Mouse (Mus musculus) heart, postnatal 0 days (tissue): ENCODE results near the gene Olfr281. TPM values are rescaled to one million over a fixed set of nuclear protein-coding genes. Genes with fewer than 3 reads are reported as not detected.
A peak's percentile ranks its signal among the peaks of the same experiment; 100 is the strongest.
"Not testable (repeated sequence)": the region's sequence is repeated elsewhere in the genome, so short reads cannot be mapped to it uniquely, and the experiment has no call there.

Experiments used
- ATAC-seq: fragments of 200-750 bp; cut with Nextera tagmentation; 2 replicates; pipeline ENCODE4 v1.8.0; 2017; ENCODE audit warnings: low read depth, moderate number of reproducible peaks, moderate library complexity; ENCODE audit not compliant: insufficient read depth
- DNase-seq: peaks from one replicate; pipeline ENCODE4 v3.0.0-alpha.2; 2016; ENCODE audit warnings: low spot score
- H3K27ac ChIP-seq: fragments of 300-500 bp; sonication (generic); 2 replicates; pipeline ENCODE4 v1.5.1; 2014; ENCODE audit warnings: low read depth, mild to moderate bottlenecking
- H3K27me3 ChIP-seq: fragments of 300-500 bp; sonication (generic); 2 replicates; pipeline ENCODE4 v1.6.1; 2014; ENCODE audit warnings: low read length, mixed read lengths; ENCODE audit not compliant: control insufficient read depth, insufficient read depth
- H3K36me3 ChIP-seq: fragments of 300-500 bp; sonication (generic); replicated peaks from 2 replicates; pipeline ENCODE4 v1.6.1; 2014; ENCODE audit warnings: low read length, mixed read lengths; ENCODE audit not compliant: control insufficient read depth, insufficient read depth
- H3K4me1 ChIP-seq: fragments of 300-500 bp; sonication (generic); 2 replicates; pipeline ENCODE4 v1.6.1; 2014; ENCODE audit warnings: antibody characterized with exemption; ENCODE audit not compliant: control insufficient read depth, insufficient read depth
- H3K4me2 ChIP-seq: fragments of 300-500 bp; sonication (generic); 2 replicates; pipeline ENCODE4 v1.6.1; 2014; ENCODE audit warnings: low read depth, mild to moderate bottlenecking, low read length, moderate library complexity
- H3K4me3 ChIP-seq: fragments of 300-500 bp; sonication (generic); 2 replicates; pipeline ENCODE4 v1.5.1; 2014; ENCODE audit warnings: low read depth, low read length
- H3K9ac ChIP-seq: fragments of 300-500 bp; sonication (generic); replicated peaks from 2 replicates; pipeline ENCODE4 v1.6.1; 2014; ENCODE audit warnings: low read depth, low read length, mixed read lengths
- H3K9me3 ChIP-seq: fragments of 300-500 bp; sonication (generic); replicated peaks from 2 replicates; pipeline ENCODE4 v1.6.1; 2016; ENCODE audit warnings: low read length; ENCODE audit not compliant: control insufficient read depth
- CTCF ChIP-seq: IDR thresholded peaks from 2 replicates; pipeline ENCODE4 v1.5.1; 2016; ENCODE audit warnings: antibody characterized with exemption, control low read depth, low read depth
- EP300 ChIP-seq: IDR thresholded peaks from 2 replicates; pipeline ENCODE4 v1.6.1; 2016; ENCODE audit warnings: antibody characterized with exemption, low read depth
- WGBS: fragments of 180-500 bp; shearing (Covaris S2); extraction: QIAGEN DNeasy Blood & Tissue Kit; methylation state at CpG from one replicate; pipeline ENCODE4 v1.1.7; 2014; 5-methylcytosine and 5-hydroxymethylcytosine counted together
- polyA plus RNA-seq: library from polyadenylated mRNA; unstranded; fragments of >200 nt; fragmentation: Nextera tagmentation; extraction: Ambion mirVana; gene quantifications from 2 replicates; pipeline ENCODE4 v1.2.1, GENCODE M21; 2015
- total RNA-seq: library from RNA; depleted of rRNA; stranded (reverse); fragments of >200 nt; gene quantifications from 2 replicates; pipeline ENCODE4 v1.2.3, GENCODE M21; 2014; ENCODE audit warnings: low replicate concordance

Olfr281 gene
- total and polyA plus RNA-seq, 2 experiments from 2014 or later: not detected

DNA sequence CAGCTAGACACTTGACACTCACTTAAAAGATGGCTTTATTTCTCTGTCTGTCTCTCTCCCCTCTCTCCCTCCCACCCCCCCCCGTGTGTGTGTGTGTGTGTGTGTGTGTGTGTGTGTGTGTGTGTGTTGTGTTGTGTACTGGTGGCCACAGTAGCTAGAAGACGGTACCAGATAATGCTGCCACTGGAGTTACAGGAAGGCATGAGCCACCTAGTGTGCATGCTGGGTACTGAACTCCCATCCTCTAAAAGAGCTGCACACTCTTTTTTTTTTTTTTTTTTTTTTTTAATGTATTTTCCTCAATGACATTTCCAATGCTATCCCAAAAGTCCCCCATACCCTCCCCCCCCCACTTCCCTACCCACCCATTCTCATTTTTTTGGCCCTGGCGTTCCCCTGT is 35.1 kb upstream of the Olfr281 start:
- not testable (repeated sequence) for DNase-seq, H3K4me1 ChIP-seq, H3K4me3 ChIP-seq, H3K36me3 ChIP-seq, H3K9ac ChIP-seq, H3K9me3 ChIP-seq, H3K27me3 ChIP-seq, H3K27ac ChIP-seq, ATAC-seq, H3K4me2 ChIP-seq
- TF ChIP-seq CTCF: peak; percentile 21
- WGBS: 0% methylated on average over 1 of the region's 3 CpGs

DNA sequence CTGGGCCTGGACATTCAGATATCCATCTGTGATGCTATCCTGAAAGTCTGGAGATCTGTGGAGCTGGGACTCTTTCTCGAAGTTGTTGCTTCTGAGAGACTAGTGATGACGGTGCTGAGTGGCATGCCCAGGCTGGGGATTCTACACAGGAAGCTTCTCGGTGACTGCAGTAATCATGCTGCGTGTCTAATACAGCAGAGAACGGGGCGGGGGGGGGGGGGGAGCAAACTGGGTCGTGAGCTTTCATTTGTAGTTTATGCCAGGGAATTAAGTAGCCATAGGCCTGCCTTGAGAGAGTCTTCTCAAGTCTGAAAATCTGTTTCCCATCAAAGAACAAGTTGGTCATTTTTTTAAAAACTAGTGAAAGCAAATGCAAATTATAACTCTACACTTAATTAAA is 34.3 kb upstream of the Olfr281 start:
- H3K4me2 ChIP-seq: no peak overlapping the region
- no peak overlapping the region for H3K27ac ChIP-seq
- no peak for DNase-seq
- no peaks in the 10 kb centered on the region for H3K4me1 ChIP-seq
- H3K27me3 ChIP-seq: no peaks in the 10 kb centered on the region
- no peaks in the 10 kb centered on the region for H3K9me3 ChIP-seq
- TF ChIP-seq EP300: no peak
- TF ChIP-seq CTCF: no peak
- 61% methylated on average over 7 of the region's 7 CpGs for WGBS
- H3K4me3 ChIP-seq: no peak overlapping the region
- no peaks in the 10 kb centered on the region for H3K36me3 ChIP-seq
- H3K9ac ChIP-seq: no peak overlapping the region
- ATAC-seq: no peak

DNA sequence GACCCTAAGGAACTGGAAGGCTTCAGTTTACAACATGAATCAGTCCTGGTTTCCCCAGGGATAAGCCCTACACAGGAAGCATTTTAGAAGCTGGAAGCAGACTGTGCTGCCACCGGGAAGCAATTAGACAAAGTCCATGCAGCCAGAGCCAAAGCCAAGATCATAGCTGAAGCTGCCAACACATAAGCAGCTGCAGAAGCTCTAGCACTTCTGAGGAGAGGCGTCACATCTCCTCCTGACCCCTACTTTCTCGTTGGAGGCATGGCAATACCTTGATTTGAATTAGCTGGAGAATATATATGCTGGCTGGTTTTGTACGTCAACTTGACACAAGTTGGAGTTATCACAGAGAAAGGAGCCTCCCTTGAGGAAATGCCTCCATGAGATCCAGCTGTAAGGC is 31.5 kb upstream of the Olfr281 start:
- Histone ChIP-seq H3K9ac (no peak overlapping the region), H3K4me1 (no peaks in the 10 kb centered on the region), H3K27me3 (no peaks in the 10 kb centered on the region), H3K4me3 (no peak overlapping the region), H3K27ac (no peak overlapping the region), H3K9me3 (no peaks in the 10 kb centered on the region), H3K4me2 (no peak overlapping the region), H3K36me3 (no peaks in the 10 kb centered on the region)
- DNase-seq (no peak), ATAC-seq (no peak)
- no peak for TF ChIP-seq EP300
- no peak for TF ChIP-seq CTCF
- WGBS: 49% methylated on average over 4 of the region's 4 CpGs

DNA sequence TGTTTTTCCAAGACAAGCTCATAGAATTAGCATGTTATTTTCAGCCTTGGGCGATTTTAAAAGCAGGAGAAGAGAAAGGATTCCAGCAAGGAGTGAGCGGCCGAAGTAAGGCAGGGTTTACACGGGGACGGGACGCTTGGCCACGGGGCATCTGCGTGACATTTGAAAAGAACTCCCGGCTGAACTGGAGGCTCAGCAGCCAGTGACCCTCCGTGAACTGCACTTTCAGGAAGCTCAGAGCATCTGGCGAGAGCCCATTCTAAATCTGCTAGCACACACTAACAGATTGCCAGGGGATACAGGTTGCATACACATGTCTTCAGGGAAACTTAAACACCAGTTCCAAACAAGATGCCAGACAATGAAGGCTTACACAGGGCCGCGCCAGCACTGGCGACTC is 28.1 kb upstream of the Olfr281 start:
- Histone ChIP-seq H3K27ac (no peak overlapping the region), H3K9me3 (no peaks in the 10 kb centered on the region), H3K4me3 (no peak overlapping the region), H3K27me3 (no peaks in the 10 kb centered on the region), H3K36me3 (no peaks in the 10 kb centered on the region), H3K4me2 (no peak overlapping the region), H3K9ac (no peak overlapping the region), H3K4me1 (no peaks in the 10 kb centered on the region)
- no peak for ATAC-seq
- TF ChIP-seq EP300 (no peak), CTCF (no peak)
- DNase-seq: no peak
- WGBS: 67% methylated on average over 14 of the region's 14 CpGs

DNA sequence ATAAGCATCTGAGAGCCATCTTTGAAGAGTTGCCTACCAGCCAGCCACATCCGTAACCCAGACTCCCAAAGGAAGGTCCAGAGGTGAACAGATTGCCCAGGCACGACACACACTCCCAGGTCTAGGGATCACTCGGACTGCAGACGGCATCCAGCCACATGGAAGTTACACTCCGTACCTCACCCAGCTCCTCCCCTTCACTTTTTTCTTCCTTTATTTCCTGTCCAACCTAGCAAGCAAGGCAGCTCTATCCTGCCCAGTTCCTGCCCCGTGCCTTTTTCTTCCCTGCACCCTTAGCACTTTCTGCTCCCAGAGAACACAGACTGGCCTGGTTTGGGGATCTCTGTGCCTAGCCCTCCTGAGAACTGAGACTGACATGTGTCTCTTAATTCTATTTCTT is 27.6 kb upstream of the Olfr281 start:
- Histone ChIP-seq H3K4me1 (no peaks in the 10 kb centered on the region), H3K27ac (no peak overlapping the region), H3K27me3 (no peaks in the 10 kb centered on the region), H3K9me3 (no peaks in the 10 kb centered on the region), H3K36me3 (no peaks in the 10 kb centered on the region), H3K4me2 (no peak overlapping the region), H3K4me3 (no peak overlapping the region), H3K9ac (no peak overlapping the region)
- TF ChIP-seq CTCF (no peak), EP300 (no peak)
- WGBS: 52% methylated on average over 6 of the region's 6 CpGs
- DNase-seq (no peak), ATAC-seq (no peak)

DNA sequence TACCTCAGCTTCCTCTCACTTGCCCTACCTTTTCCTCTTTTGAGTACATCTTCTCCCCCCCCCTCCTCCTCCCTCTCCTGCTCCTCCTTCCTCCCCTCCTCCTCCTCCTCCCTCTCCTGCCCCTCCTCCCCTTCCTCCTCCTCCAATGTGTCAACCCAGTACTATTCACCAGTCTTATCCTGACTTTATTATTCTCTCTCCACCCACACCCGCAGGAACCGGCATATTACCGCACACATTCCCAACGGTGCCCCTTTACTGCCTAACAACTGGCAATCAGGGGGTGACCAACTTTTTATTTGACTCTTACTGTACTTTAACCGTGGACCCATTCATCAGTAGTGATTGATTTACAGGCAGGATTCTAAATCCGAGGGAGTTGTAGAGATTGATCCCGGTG is 27.2 kb upstream of the Olfr281 start:
- no peaks in the 10 kb centered on the region for H3K27me3 ChIP-seq
- H3K4me1 ChIP-seq: no peaks in the 10 kb centered on the region
- 79% methylated on average over 7 of the region's 7 CpGs for WGBS
- H3K9ac ChIP-seq: no peak overlapping the region
- ATAC-seq (no peak), DNase-seq (no peak)
- no peak overlapping the region for H3K4me3 ChIP-seq
- TF ChIP-seq EP300: no peak
- TF ChIP-seq CTCF: no peak
- H3K4me2 ChIP-seq: no peak overlapping the region
- no peak overlapping the region for H3K27ac ChIP-seq
- no peaks in the 10 kb centered on the region for H3K9me3 ChIP-seq
- no peaks in the 10 kb centered on the region for H3K36me3 ChIP-seq

DNA sequence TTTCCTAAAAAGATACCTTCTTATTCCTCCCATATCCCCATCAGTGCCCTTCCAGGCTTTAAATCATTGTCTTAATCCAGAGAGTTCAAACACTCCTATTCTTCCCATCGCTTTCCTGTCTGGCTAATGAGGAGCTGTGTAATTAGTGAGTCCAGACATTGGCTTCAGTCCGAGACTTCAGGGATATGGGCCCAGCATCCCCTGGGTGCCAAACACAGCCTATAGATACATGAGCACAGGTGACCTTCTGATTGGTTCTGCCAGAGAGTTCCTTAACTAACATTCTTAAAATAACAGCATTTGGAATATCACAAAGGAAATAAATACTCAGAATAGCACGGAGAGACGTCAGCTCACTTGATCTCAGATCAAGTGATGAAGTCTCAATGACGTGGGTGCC is 21.5 kb upstream of the Olfr281 start, which contains the start of gene Olfr282:
Olfr282 (plus strand) TSS at position 301 of the 400 bp plus-strand sequence.
- not testable (repeated sequence) for H3K36me3 ChIP-seq

More for the DNA sequence above, 21.5 kb upstream of the Olfr281 start, which contains the start of gene Olfr282:
- H3K4me2 ChIP-seq, H3K27me3 ChIP-seq, H3K27ac ChIP-seq, H3K4me3 ChIP-seq, H3K9me3 ChIP-seq, ATAC-seq, DNase-seq, H3K9ac ChIP-seq, H3K4me1 ChIP-seq: not testable (repeated sequence)
- 57% methylated on average over 5 of the region's 5 CpGs for WGBS
